Mouse (Mus musculus): ENCODE measurements around the gene Dnaaf5.

DNA sequence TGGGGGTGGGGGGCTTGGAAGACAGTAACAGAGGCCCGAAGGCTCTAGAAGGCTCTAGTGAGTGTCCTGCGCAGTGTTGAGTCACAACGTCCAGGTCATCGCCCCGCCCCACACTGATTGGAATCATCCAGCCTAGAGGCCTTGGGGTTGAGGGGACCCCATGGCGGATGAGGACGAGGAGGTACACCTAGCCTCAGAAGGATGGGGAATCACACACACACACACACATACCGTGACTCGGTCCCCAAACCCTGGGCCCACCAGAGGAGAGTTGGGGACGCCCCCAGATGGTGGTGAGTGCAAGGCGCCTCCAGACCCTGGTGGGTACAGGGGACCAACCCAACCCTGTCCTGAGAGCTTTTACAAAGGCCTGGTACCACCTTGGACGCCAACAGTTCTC lies 20.9 kb upstream of the Dnaaf5 start:
- no peak for TF ChIP-seq CTCF (IDR thresholded peaks at IDR 0.05; ENCODE audit: insufficient read depth, low read length)
- peak; percentile 44; the same call in 1 of the 2 replicates for TF ChIP-seq POLR2A (IDR thresholded peaks at IDR 0.05; ENCODE audit: borderline replicate concordance, extremely low read depth, low read depth, low read length)
